Mouse (Mus musculus): ENCODE results near the gene Stat5a.

DNA sequence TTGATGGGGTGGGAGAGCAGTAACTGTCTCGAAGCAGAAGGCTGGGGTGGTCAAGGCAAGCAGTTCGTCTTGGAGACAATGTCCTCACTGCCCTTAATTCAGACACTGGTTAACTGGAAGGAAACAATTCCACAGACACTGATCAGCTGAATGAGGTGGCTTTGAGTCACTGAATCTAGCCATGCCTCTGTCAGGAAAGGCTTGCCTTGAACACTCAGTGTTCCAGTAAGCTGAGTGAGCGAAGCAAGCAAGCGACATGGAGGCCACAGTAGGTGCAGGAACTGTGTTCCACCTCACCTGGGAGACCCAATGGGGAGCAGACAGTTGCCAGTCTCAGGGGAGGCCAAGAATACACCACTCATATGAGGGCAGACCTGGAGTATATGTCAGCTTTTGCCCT is 28.1 kb downstream of the Stat5a start:
- TF ChIP-seq ETS1 (conservative IDR thresholded peaks at IDR 0.05; ENCODE audit: low read depth, low read length) (no peak), CTCF (conservative IDR thresholded peaks at IDR 0.05 in 1 of 2, IDR thresholded peaks at IDR 0.05 in 1 of 2; ENCODE audit: low read depth in 2 of 2, low read length in 2 of 2) (no peak), E2F4 (IDR thresholded peaks at IDR 0.05; ENCODE audit: insufficient replicate concordance, low read depth, low read length) (no peak)
